ENCODE assay signal across 9 mouse cellular contexts in genomic region chr15:79126217-79126932, GRCm38 (mm10). TPM values are rescaled to one million over a fixed set of nuclear protein-coding genes. Genes with fewer than 3 reads are reported as not detected.
A peak's percentile ranks its signal among the peaks of the same experiment; 100 is the strongest.
DNase-seq lines count a peak whose midpoint lies in the region; ATAC-seq and TF ChIP-seq lines count a peak whose summit lies in the region.
"Had no signal": no experiment of that assay in that cellular context is flagged by ENCODE, and none has a peak within 500 bp of the region (broad histone marks: within the 10 kb centered on the region; RNA-seq: fewer than 3 reads in every experiment).

No protein-coding gene starts in this region.

- no peak overlapping the region for H3K4me2 ChIP-seq in forebrain, embryonic 14.5 days (ENCODE audit: low read length)
- H3K4me2 ChIP-seq in limb, embryonic 11.5 days (ENCODE audit: low read depth, severe bottlenecking), result no peak overlapping the region
- H3K4me2 ChIP-seq in stomach, postnatal 0 days (replicated peaks; ENCODE audit: low read depth), result no peak overlapping the region
- H3K4me2 ChIP-seq: liver, embryonic 15.5 days; stomach, embryonic 15.5 days had no signal

- H3K36me3 ChIP-seq in forebrain, embryonic 14.5 days (ENCODE audit: control insufficient read depth, insufficient read depth, low read length), result peaks cover 66% of the 10 kb centered on the region
- peaks cover 15% of the 10 kb centered on the region for H3K36me3 ChIP-seq in limb, embryonic 11.5 days (ENCODE audit: control insufficient read depth, insufficient read depth, low read length)
- H3K36me3 ChIP-seq in stomach, postnatal 0 days (ENCODE audit: control insufficient read depth, insufficient read depth, low read length), result peaks cover 53% of the 10 kb centered on the region

- no peaks in the 10 kb centered on the region for H3K9me3 ChIP-seq in forebrain, embryonic 14.5 days (replicated peaks; ENCODE audit: control insufficient read depth, low read length)
- H3K9me3 ChIP-seq in limb, embryonic 11.5 days (ENCODE audit: control insufficient read depth, low read length), result no peaks in the 10 kb centered on the region
- H3K9me3 ChIP-seq in stomach, postnatal 0 days (ENCODE audit: control insufficient read depth, low read length), result no peaks in the 10 kb centered on the region
- H3K9me3 ChIP-seq: liver, embryonic 15.5 days; stomach, embryonic 15.5 days had no signal

- TF ChIP-seq CTCF in stomach, postnatal 0 days (IDR thresholded peaks at IDR 0.05; ENCODE audit: low read depth), result peak; percentile 83

- ATAC-seq in forebrain, embryonic 14.5 days, result no peak
- ATAC-seq in limb, embryonic 11.5 days (ENCODE audit: insufficient number of reproducible peaks, low FRiP score, low TSS enrichment, low read depth), result no peak
- ATAC-seq in stomach, postnatal 0 days (ENCODE audit: low FRiP score, low TSS enrichment), result no peak

- peak; percentile 67 for DNase-seq in layer of hippocampus, adult 11-12 months (ENCODE audit: low spot score)
- DNase-seq in layer of hippocampus, adult 9-10 months (ENCODE audit: low spot score), result no peak
- DNase-seq in ES-CJ7 (ENCODE audit: low read depth, low spot score), result peak; percentile 89
- DNase-seq in adrenal gland, postnatal 25 days, result peak; percentile 58
- DNase-seq in forebrain, embryonic 14.5 days (ENCODE audit: low spot score), result peak; percentile 41
- DNase-seq in limb, embryonic 11.5 days (ENCODE audit: low spot score), result peak; percentile 68
- DNase-seq in stomach, postnatal 0 days (ENCODE audit: low spot score), result peak; percentile 66

- H3K9ac ChIP-seq in forebrain, embryonic 14.5 days (ENCODE audit: low read length), result no peak overlapping the region
- H3K9ac ChIP-seq in limb, embryonic 11.5 days (ENCODE audit: low read length), result no peak overlapping the region
- H3K9ac ChIP-seq in stomach, postnatal 0 days (ENCODE audit: low read length), result no peak overlapping the region
- H3K9ac ChIP-seq: liver, embryonic 15.5 days; stomach, embryonic 15.5 days had no signal

- H3K27me3 ChIP-seq in forebrain, embryonic 14.5 days (replicated peaks; ENCODE audit: control insufficient read depth, insufficient read depth, low read length), result no peaks in the 10 kb centered on the region
- no peaks in the 10 kb centered on the region for H3K27me3 ChIP-seq in limb, embryonic 11.5 days (ENCODE audit: control insufficient read depth, insufficient read depth, low read length)
- H3K27me3 ChIP-seq in stomach, postnatal 0 days (ENCODE audit: control insufficient read depth, insufficient read depth, low read length), result no peaks in the 10 kb centered on the region
- H3K27me3 ChIP-seq: liver, embryonic 15.5 days; stomach, embryonic 15.5 days had no signal

- H3K27ac ChIP-seq in forebrain, embryonic 14.5 days (ENCODE audit: low read depth, low read length), result no peak overlapping the region
- no peak overlapping the region for H3K27ac ChIP-seq in limb, embryonic 11.5 days (replicated peaks; ENCODE audit: low read depth, low read length)
- no peak overlapping the region for H3K27ac ChIP-seq in stomach, postnatal 0 days (replicated peaks)
- H3K27ac ChIP-seq: liver, embryonic 15.5 days; stomach, embryonic 15.5 days had no signal

- TF ChIP-seq EP300 in stomach, postnatal 0 days (optimal IDR thresholded peaks at IDR 0.05), result no peak

- H3K4me3 ChIP-seq in forebrain, embryonic 14.5 days (ENCODE audit: low read depth, low read length), result no peak overlapping the region
- no peak overlapping the region for H3K4me3 ChIP-seq in limb, embryonic 11.5 days (ENCODE audit: low read depth, low read length)
- H3K4me3 ChIP-seq in stomach, postnatal 0 days (ENCODE audit: low read depth, low read length), result no peak overlapping the region
- H3K4me3 ChIP-seq: liver, embryonic 15.5 days; stomach, embryonic 15.5 days had no signal

- 87% methylated on average over 13 of the region's 13 CpGs for WGBS in forebrain, embryonic 14.5 days
- WGBS in limb, embryonic 11.5 days, result 88% methylated on average over 13 of the region's 13 CpGs
- WGBS in stomach, postnatal 0 days, result 79% methylated on average over 13 of the region's 13 CpGs

- H3K4me1 ChIP-seq in forebrain, embryonic 14.5 days (ENCODE audit: control insufficient read depth, insufficient read depth, low read length), result no peaks in the 10 kb centered on the region
- no peaks in the 10 kb centered on the region for H3K4me1 ChIP-seq in limb, embryonic 11.5 days (ENCODE audit: control insufficient read depth, insufficient read depth, low read length)
- H3K4me1 ChIP-seq in stomach, postnatal 0 days (replicated peaks; ENCODE audit: control insufficient read depth, insufficient read depth), result no peaks in the 10 kb centered on the region
- H3K4me1 ChIP-seq: liver, embryonic 15.5 days; stomach, embryonic 15.5 days had no signal

RNA-seq across cellular contexts. Expression of gene Polr2f, which starts 14.4 kb away (rescaled TPM):
- 110 and 122 TPM in 2 replicates for total RNA-seq in adrenal gland, postnatal 25 days (2021)
- polyA plus RNA-seq in forebrain, embryonic 14.5 days (2014; fragmentation: Nextera tagmentation; extraction: Ambion mirVana), result 319 and 356 TPM in 2 replicates
- polyA plus RNA-seq in limb, embryonic 11.5 days (2014; fragmentation: Nextera tagmentation; extraction: Ambion mirVana), result 354 and 385 TPM in 2 replicates
- 308 and 320 TPM in 2 replicates for polyA plus RNA-seq in stomach, postnatal 0 days (2015; fragmentation: Nextera tagmentation; extraction: Ambion mirVana)

RNA-seq across cellular contexts. Expression of gene 1700088E04Rik, which starts 14.7 kb away (rescaled TPM):
- 6.3 and 7.2 TPM in 2 replicates for total RNA-seq in adrenal gland, postnatal 25 days (2021)
- polyA plus RNA-seq in forebrain, embryonic 14.5 days (2014; fragmentation: Nextera tagmentation; extraction: Ambion mirVana), result 14.8 and 17.1 TPM in 2 replicates
- polyA plus RNA-seq in limb, embryonic 11.5 days (2014; fragmentation: Nextera tagmentation; extraction: Ambion mirVana), result 4.5 and 5.1 TPM in 2 replicates
- polyA plus RNA-seq in stomach, postnatal 0 days (2015; fragmentation: Nextera tagmentation; extraction: Ambion mirVana), result 6.4 and 7.9 TPM in 2 replicates

RNA-seq across cellular contexts. Expression of gene Micall1, which starts 17.7 kb away (rescaled TPM):
- total RNA-seq in adrenal gland, postnatal 25 days (2021), result 42.9 and 57.5 TPM in 2 replicates
- 5.7 and 6.3 TPM in 2 replicates for polyA plus RNA-seq in forebrain, embryonic 14.5 days (2014; fragmentation: Nextera tagmentation; extraction: Ambion mirVana)
- polyA plus RNA-seq in limb, embryonic 11.5 days (2014; fragmentation: Nextera tagmentation; extraction: Ambion mirVana), result 7.8 and 8.1 TPM in 2 replicates
- 7.0 and 7.8 TPM in 2 replicates for polyA plus RNA-seq in stomach, postnatal 0 days (2015; fragmentation: Nextera tagmentation; extraction: Ambion mirVana)

RNA-seq across cellular contexts. Expression of gene Sox10, which starts 38.7 kb away (rescaled TPM):
- 0.95 and 2.1 TPM in 2 replicates for total RNA-seq in adrenal gland, postnatal 25 days (2021)
- polyA plus RNA-seq in forebrain, embryonic 14.5 days (2014; fragmentation: Nextera tagmentation; extraction: Ambion mirVana), result 0.89 and 1.9 TPM in 2 replicates
- 3.5 and 3.9 TPM in 2 replicates for polyA plus RNA-seq in limb, embryonic 11.5 days (2014; fragmentation: Nextera tagmentation; extraction: Ambion mirVana)
- polyA plus RNA-seq in stomach, postnatal 0 days (2015; fragmentation: Nextera tagmentation; extraction: Ambion mirVana), result 3.6 and 3.9 TPM in 2 replicates

RNA-seq across cellular contexts. Expression of gene Eif3l, which starts 51.4 kb away (rescaled TPM):
- 150 and 151 TPM in 2 replicates for total RNA-seq in adrenal gland, postnatal 25 days (2021)
- 191 and 209 TPM in 2 replicates for polyA plus RNA-seq in forebrain, embryonic 14.5 days (2014; fragmentation: Nextera tagmentation; extraction: Ambion mirVana)
- polyA plus RNA-seq in limb, embryonic 11.5 days (2014; fragmentation: Nextera tagmentation; extraction: Ambion mirVana), result 275 and 280 TPM in 2 replicates
- 132 and 135 TPM in 2 replicates for polyA plus RNA-seq in stomach, postnatal 0 days (2015; fragmentation: Nextera tagmentation; extraction: Ambion mirVana)
